Mouse (Mus musculus) embryonic fibroblast, embryonic 13.5 days (primary cell): ENCODE measurements at regions not wholly inside any gene's neighbourhood (a gene's known extent, or its start where the extent isn't known, plus 50 kb on each side); places are given as distances from the start of the nearest gene placed in this dataset.

Experiments
- CTCF ChIP-seq: IDR thresholded peaks from 2 replicates; pipeline ENCODE4 v1.5.1; 2011; ENCODE audit warnings: mild to moderate bottlenecking, control low read depth, low read length, moderate library complexity, borderline replicate concordance; ENCODE audit not compliant: insufficient read depth
- POLR2A ChIP-seq: IDR thresholded peaks from 2 replicates; pipeline ENCODE4 v1.6.1; 2011; ENCODE audit warnings: low read depth, mild to moderate bottlenecking, control low read depth, low read length, moderate library complexity

- TF ChIP-seq POLR2A = no peak
- TF ChIP-seq CTCF = no peak
Observed at GRCm38 (mm10) chr8:82201746-82202145, 201.3 kb downstream of the Il15 start.
